Mouse (Mus musculus): ENCODE results near the gene Bicc1. TPM values are rescaled to one million over a fixed set of nuclear protein-coding genes. Genes with fewer than 3 reads are reported as not detected.

Bicc1 gene
- total RNA-seq, 1 experiment, result 1.8 TPM

- Histone ChIP-seq H3K4me3 (ENCODE audit: insufficient read depth in 1 of 2, low read depth in 1 of 2, low read length in 2 of 2, poor library complexity in 1 of 2, severe bottlenecking in 1 of 2) (no peak overlapping the region), H3K36me3 (ENCODE audit: control insufficient read depth, insufficient read depth, low read length, poor library complexity, severe bottlenecking) (no peaks in the 10 kb centered on the region), H3K9ac (ENCODE audit: insufficient read depth, low read depth, low read length, poor library complexity, severe bottlenecking) (no peak overlapping the region), H3K4me1 (ENCODE audit: control insufficient read depth in 2 of 2, insufficient read depth in 2 of 2, low read length in 2 of 2, poor library complexity in 1 of 2) (no peaks in the 10 kb centered on the region), H3K9me3 (ENCODE audit: control insufficient read depth, insufficient read depth, low read depth, low read length) (no peaks in the 10 kb centered on the region), H3K27ac (ENCODE audit: insufficient read depth, low read depth, low read length, poor library complexity, severe bottlenecking) (no peak overlapping the region)
- TF ChIP-seq ZNF384 (IDR thresholded peaks at IDR 0.05; ENCODE audit: low read depth, low read length) (no peak), CHD2 (IDR thresholded peaks at IDR 0.05; ENCODE audit: low read depth, low read length) (no peak), ZC3H11A (IDR thresholded peaks at IDR 0.05; ENCODE audit: borderline replicate concordance, low read depth, low read length) (no peak), MAFK (IDR thresholded peaks at IDR 0.05; ENCODE audit: insufficient read depth, low read depth, low read length) (no peak), HCFC1 (IDR thresholded peaks at IDR 0.05; ENCODE audit: borderline replicate concordance, insufficient read depth, low read length) (no peak)
- DNase-seq (ENCODE audit: low read depth, low spot score), result no peak
- in situ Hi-C loops (cut with MboI; ENCODE audit: low sequenced_read_pairs in 2 of 2, unreplicated experiment in 2 of 2), result no loop called here
Observed at GRCm38 (mm10) chr10:71020459-71020858, 139.0 kb downstream of the Bicc1 start.

DNA sequence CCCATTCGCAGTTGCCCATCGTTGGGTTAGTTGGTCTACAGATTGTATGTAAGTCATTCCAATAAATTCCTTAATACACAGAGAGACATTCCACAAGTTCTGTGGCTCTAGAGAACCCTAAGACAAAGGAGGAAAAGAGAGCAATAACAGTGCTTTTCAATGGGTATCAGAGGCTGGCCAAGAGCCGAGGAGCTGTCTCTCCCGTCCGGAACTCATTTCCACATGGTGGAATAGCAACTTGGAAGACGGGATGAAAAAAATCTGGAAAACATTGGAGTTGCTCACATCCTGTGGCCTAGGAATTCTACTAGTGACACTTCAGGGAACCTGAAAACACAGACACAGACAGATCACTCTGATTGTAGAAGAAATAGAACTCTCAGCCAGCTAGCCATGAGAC, 139.7 kb downstream of the Bicc1 start:
- TF ChIP-seq CHD2 (IDR thresholded peaks at IDR 0.05; ENCODE audit: low read depth, low read length) (no peak), ZNF384 (IDR thresholded peaks at IDR 0.05; ENCODE audit: low read depth, low read length) (no peak), ZC3H11A (IDR thresholded peaks at IDR 0.05; ENCODE audit: borderline replicate concordance, low read depth, low read length) (no peak), MAFK (IDR thresholded peaks at IDR 0.05; ENCODE audit: insufficient read depth, low read depth, low read length) (no peak), HCFC1 (IDR thresholded peaks at IDR 0.05; ENCODE audit: borderline replicate concordance, insufficient read depth, low read length) (no peak)
- H3K4me1 ChIP-seq (ENCODE audit: control insufficient read depth in 2 of 2, insufficient read depth in 2 of 2, low read length in 2 of 2, poor library complexity in 1 of 2), result no peaks in the 10 kb centered on the region
- H3K36me3 ChIP-seq (ENCODE audit: control insufficient read depth, insufficient read depth, low read length, poor library complexity, severe bottlenecking), result no peaks in the 10 kb centered on the region
- no peak overlapping the region for H3K9ac ChIP-seq (ENCODE audit: insufficient read depth, low read depth, low read length, poor library complexity, severe bottlenecking)
- H3K4me3 ChIP-seq (ENCODE audit: insufficient read depth in 1 of 2, low read depth in 1 of 2, low read length in 2 of 2, poor library complexity in 1 of 2, severe bottlenecking in 1 of 2), result no peak overlapping the region
- in situ Hi-C loops (cut with MboI; ENCODE audit: low sequenced_read_pairs in 2 of 2, unreplicated experiment in 2 of 2), result no loop called here
- H3K27ac ChIP-seq (ENCODE audit: insufficient read depth, low read depth, low read length, poor library complexity, severe bottlenecking), result no peak overlapping the region
- H3K9me3 ChIP-seq (ENCODE audit: control insufficient read depth, insufficient read depth, low read depth, low read length), result no peaks in the 10 kb centered on the region
- no peak for DNase-seq (ENCODE audit: low read depth, low spot score)

DNA sequence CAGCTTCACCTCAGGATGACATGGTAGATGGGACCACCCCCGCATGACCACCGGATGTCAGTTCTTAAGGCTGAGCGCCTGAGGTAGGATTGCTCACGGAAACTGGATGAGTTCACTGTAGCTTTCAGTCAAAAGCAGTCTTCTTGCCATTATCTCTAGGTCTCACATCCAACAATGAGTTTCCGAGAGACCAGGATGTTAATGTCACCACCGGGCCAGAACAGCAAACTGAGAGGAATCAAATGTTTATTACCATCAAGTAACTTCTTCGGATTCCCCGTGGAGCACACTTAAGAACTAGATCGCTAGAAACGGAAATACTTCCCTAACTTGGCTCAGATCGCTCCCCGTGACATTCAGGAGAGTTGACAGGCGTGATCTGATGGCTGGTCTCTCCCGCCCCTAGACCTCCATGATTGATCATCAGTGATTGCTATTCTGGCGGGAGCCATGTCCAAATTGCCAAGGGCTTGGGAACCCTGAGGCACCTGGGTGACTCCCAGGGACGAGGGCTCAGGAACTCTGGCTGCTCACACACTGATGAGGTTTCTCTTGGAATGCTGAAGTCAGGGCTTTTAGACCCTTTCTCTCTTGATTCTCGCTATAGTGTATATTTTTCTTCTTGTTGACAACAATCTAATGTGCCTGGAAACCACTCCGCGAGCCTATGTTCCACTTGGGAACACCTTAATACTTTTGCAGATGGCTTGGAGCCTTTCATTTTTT, 149.6 kb downstream of the Bicc1 start:
- H3K4me1 ChIP-seq (ENCODE audit: control insufficient read depth in 2 of 2, insufficient read depth in 2 of 2, low read length in 2 of 2, poor library complexity in 1 of 2), result no peaks in the 10 kb centered on the region
- H3K9ac ChIP-seq (ENCODE audit: insufficient read depth, low read depth, low read length, poor library complexity, severe bottlenecking), result no peak overlapping the region
- H3K4me3 ChIP-seq (ENCODE audit: insufficient read depth in 1 of 2, low read depth in 1 of 2, low read length in 2 of 2, poor library complexity in 1 of 2, severe bottlenecking in 1 of 2), result no peak overlapping the region
- DNase-seq (ENCODE audit: low read depth, low spot score), result no peak
- no peaks in the 10 kb centered on the region for H3K9me3 ChIP-seq (ENCODE audit: control insufficient read depth, insufficient read depth, low read depth, low read length)
- H3K36me3 ChIP-seq (ENCODE audit: control insufficient read depth, insufficient read depth, low read length, poor library complexity, severe bottlenecking), result no peaks in the 10 kb centered on the region
- H3K27ac ChIP-seq (ENCODE audit: insufficient read depth, low read depth, low read length, poor library complexity, severe bottlenecking), result no peak overlapping the region
- in situ Hi-C loops (cut with MboI; ENCODE audit: low sequenced_read_pairs in 2 of 2, unreplicated experiment in 2 of 2), result no loop called here
- TF ChIP-seq MAFK (IDR thresholded peaks at IDR 0.05; ENCODE audit: insufficient read depth, low read depth, low read length), result no peak
- TF ChIP-seq ZC3H11A (IDR thresholded peaks at IDR 0.05; ENCODE audit: borderline replicate concordance, low read depth, low read length), result no peak
- TF ChIP-seq CHD2 (IDR thresholded peaks at IDR 0.05; ENCODE audit: low read depth, low read length), result no peak
- TF ChIP-seq HCFC1 (IDR thresholded peaks at IDR 0.05; ENCODE audit: borderline replicate concordance, insufficient read depth, low read length), result no peak
- TF ChIP-seq ZNF384 (IDR thresholded peaks at IDR 0.05; ENCODE audit: low read depth, low read length), result no peak

DNA sequence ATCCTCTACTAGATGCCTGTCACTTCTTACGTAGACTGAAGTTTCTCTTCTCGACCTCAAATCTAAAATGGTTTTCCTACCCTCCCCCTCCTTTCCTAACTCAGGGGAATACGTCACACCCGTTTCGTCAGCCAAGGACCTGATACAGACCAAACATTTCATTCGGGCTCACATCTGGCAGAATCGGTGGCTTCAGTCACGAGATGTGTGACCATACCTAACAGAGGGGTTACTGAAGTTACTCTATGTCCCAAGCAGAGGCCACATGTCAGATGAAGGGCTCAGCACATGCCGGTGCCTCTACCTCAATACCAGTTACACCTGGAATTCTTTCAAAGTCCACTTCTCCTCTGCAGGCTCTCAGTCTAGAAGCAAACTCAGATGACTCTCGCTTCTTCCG, 150.8 kb downstream of the Bicc1 start:
- in situ Hi-C loops (cut with MboI; ENCODE audit: low sequenced_read_pairs in 2 of 2, unreplicated experiment in 2 of 2), result no loop called here
- Histone ChIP-seq H3K4me3 (ENCODE audit: insufficient read depth in 1 of 2, low read depth in 1 of 2, low read length in 2 of 2, poor library complexity in 1 of 2, severe bottlenecking in 1 of 2) (no peak overlapping the region), H3K27ac (ENCODE audit: insufficient read depth, low read depth, low read length, poor library complexity, severe bottlenecking) (no peak overlapping the region), H3K9me3 (ENCODE audit: control insufficient read depth, insufficient read depth, low read depth, low read length) (no peaks in the 10 kb centered on the region), H3K9ac (ENCODE audit: insufficient read depth, low read depth, low read length, poor library complexity, severe bottlenecking) (no peak overlapping the region), H3K36me3 (ENCODE audit: control insufficient read depth, insufficient read depth, low read length, poor library complexity, severe bottlenecking) (no peaks in the 10 kb centered on the region), H3K4me1 (ENCODE audit: control insufficient read depth in 2 of 2, insufficient read depth in 2 of 2, low read length in 2 of 2, poor library complexity in 1 of 2) (no peaks in the 10 kb centered on the region)
- no peak for DNase-seq (ENCODE audit: low read depth, low spot score)
- TF ChIP-seq ZNF384 (IDR thresholded peaks at IDR 0.05; ENCODE audit: low read depth, low read length), result no peak
- no peak for TF ChIP-seq ZC3H11A (IDR thresholded peaks at IDR 0.05; ENCODE audit: borderline replicate concordance, low read depth, low read length)
- TF ChIP-seq HCFC1 (IDR thresholded peaks at IDR 0.05; ENCODE audit: borderline replicate concordance, insufficient read depth, low read length), result no peak
- TF ChIP-seq MAFK (IDR thresholded peaks at IDR 0.05; ENCODE audit: insufficient read depth, low read depth, low read length), result no peak
- TF ChIP-seq CHD2 (IDR thresholded peaks at IDR 0.05; ENCODE audit: low read depth, low read length), result no peak

All from ES-E14 (cell line).